Mouse (Mus musculus): ENCODE data around the gene Gnptab. TPM values are rescaled to one million over a fixed set of nuclear protein-coding genes. Genes with fewer than 3 reads are reported as not detected.

The Gnptab gene
- 7.3 and 8.2 TPM in 2 replicates for polyA plus RNA-seq (2016; fragmentation: Nextera tagmentation; extraction: Ambion mirVana)

- WGBS (ENCODE audit: insufficient replicate concordance), result under 1% methylated on average over 79 of the region's 87 CpGs
Measured at GRCm38 (mm10) chr10:88379013-88379885, at the start of gene Gnptab, which contains the start of gene Dram1. TSS of gene Gnptab (plus strand) at chr10:88379132. TSS of gene Dram1 (minus strand) at chr10:88379080.

DNA sequence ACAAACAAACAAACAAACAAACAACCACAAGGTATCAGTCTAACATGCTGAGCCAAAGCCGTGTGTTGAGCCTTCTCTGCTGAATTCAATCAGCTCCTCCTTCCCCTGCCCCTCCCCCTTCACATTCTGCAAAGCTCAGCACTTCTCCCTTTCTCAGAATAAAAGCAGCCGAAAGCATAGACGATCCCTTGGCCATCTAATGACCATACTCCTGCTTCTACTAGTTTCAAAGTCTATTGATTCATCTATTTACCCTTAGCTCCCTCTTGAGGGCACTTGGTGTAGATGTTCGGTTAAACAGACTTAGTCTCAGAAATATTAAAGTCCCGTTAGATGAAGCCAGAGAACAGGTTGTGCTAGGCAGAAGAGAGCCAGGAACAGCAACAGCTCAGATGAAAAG lies 48.2 kb upstream of the Gnptab start:
- Histone ChIP-seq H3K4me1 (no peaks in the 10 kb centered on the region), H3K4me3 (no peak overlapping the region), H3K9me3 (replicated peaks) (no peaks in the 10 kb centered on the region), H3K4me2 (no peak overlapping the region), H3K36me3 (no peaks in the 10 kb centered on the region), H3K27me3 (replicated peaks) (no peaks in the 10 kb centered on the region), H3K27ac (no peak overlapping the region), H3K9ac (no peak overlapping the region)
- WGBS (ENCODE audit: insufficient replicate concordance), result 23% methylated on average over 5 of the region's 5 CpGs
- no peak for ATAC-seq

More at GRCm38 (mm10) chr10:88379013-88379885, at the start of gene Gnptab, which contains the start of gene Dram1:
- Histone ChIP-seq H3K4me2 (peak within 1 kb of the TSS; percentile 97), H3K27me3 (replicated peaks) (0 out of 2 replicates have a peak, but pooled peaks cover 8% of the 10 kb centered on the region), H3K27ac (peak within 1 kb of the TSS; percentile 76), H3K4me3 (peak within 1 kb of the TSS; percentile 73), H3K4me1 (peaks cover 48% of the 10 kb centered on the region), H3K36me3 (no peaks in the 10 kb centered on the region), H3K9ac (peak within 1 kb of the TSS; percentile 76), H3K9me3 (replicated peaks) (no peaks in the 10 kb centered on the region)
- peak; percentile 87 for ATAC-seq

GRCm38 (mm10) chr10:88340660-88341059 lies 38.3 kb upstream of the Gnptab start:
- no peaks in the 10 kb centered on the region for H3K9me3 ChIP-seq (replicated peaks)
- H3K4me2 ChIP-seq, result no peak overlapping the region
- no peaks in the 10 kb centered on the region for H3K27me3 ChIP-seq (replicated peaks)
- 78% methylated on average over 9 of the region's 9 CpGs for WGBS (ENCODE audit: insufficient replicate concordance)
- no peaks in the 10 kb centered on the region for H3K36me3 ChIP-seq
- no peak for ATAC-seq
- H3K27ac ChIP-seq, result no peak overlapping the region
- peaks cover 5% of the 10 kb centered on the region; the same call in 1 of the 2 replicates for H3K4me1 ChIP-seq
- H3K9ac ChIP-seq, result no peak overlapping the region
- no peak overlapping the region for H3K4me3 ChIP-seq

DNA sequence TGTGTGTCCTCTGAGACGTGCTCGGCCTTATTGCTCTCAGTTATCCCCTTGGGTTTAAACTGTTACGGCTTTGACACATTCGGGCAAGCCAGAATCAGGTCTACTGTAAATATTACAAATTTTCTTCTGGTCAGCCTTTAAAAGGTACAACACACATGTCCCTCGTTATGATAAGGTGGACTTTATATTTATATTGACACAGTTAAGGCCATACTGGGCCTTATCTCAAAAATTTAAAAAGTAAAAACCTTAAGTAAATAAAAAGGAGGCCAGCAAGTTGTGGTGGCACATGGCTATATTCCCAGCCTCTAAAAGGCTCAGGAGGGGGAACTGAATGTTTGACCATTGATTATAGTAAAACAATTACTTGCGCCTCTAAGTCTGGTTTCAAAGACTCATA lies 37.6 kb upstream of the Gnptab start:
- Histone ChIP-seq H3K4me1 (peaks cover 4% of the 10 kb centered on the region; the same call in 1 of the 2 replicates), H3K36me3 (no peaks in the 10 kb centered on the region), H3K4me3 (no peak overlapping the region), H3K27ac (no peak overlapping the region), H3K4me2 (no peak overlapping the region), H3K9me3 (replicated peaks) (no peaks in the 10 kb centered on the region), H3K27me3 (replicated peaks) (no peaks in the 10 kb centered on the region), H3K9ac (no peak overlapping the region)
- WGBS (ENCODE audit: insufficient replicate concordance), result 73% methylated on average over 6 of the region's 6 CpGs
- ATAC-seq, result no peak

DNA sequence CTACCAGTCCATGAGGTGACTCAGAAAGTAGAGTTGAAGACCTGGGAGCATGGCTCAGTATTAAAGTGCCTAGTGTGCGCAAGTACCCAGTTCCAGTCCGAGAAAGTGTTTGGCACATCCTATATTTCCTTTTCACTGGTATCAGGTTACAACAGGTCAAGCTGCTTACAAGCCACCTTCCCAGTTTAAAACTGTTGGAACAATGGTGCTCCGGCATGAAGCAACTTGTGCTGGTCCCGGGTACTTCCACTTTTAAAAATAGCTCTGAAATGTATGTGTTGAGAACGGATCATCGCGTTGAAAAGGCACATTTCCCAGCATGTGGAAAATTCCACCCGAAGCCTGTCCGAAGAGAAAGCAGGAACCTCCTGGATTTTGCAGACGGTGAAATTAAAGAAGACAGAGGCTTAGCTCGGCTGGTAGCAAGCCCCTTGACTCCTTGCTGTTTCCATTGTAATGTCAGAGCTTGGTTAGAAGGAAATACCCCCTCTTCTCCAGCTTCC lies 33.0 kb upstream of the Gnptab start:
- Histone ChIP-seq H3K27me3 (replicated peaks) (no peaks in the 10 kb centered on the region), H3K4me1 (peaks cover 1% of the 10 kb centered on the region; the same call in 1 of the 2 replicates), H3K36me3 (no peaks in the 10 kb centered on the region), H3K9ac (no peak overlapping the region), H3K4me3 (no peak overlapping the region), H3K9me3 (replicated peaks) (no peaks in the 10 kb centered on the region), H3K4me2 (no peak overlapping the region), H3K27ac (no peak overlapping the region)
- no peak for ATAC-seq
- WGBS (ENCODE audit: insufficient replicate concordance), result 48% methylated on average over 11 of the region's 11 CpGs

- H3K4me3 ChIP-seq, result no peak overlapping the region
- no peak for ATAC-seq
- H3K27me3 ChIP-seq (replicated peaks), result no peaks in the 10 kb centered on the region
- no peaks in the 10 kb centered on the region for H3K9me3 ChIP-seq (replicated peaks)
- H3K27ac ChIP-seq, result no peak overlapping the region
- 51% methylated on average over 12 of the region's 12 CpGs for WGBS (ENCODE audit: insufficient replicate concordance)
- H3K36me3 ChIP-seq, result no peaks in the 10 kb centered on the region
- H3K4me2 ChIP-seq, result no peak overlapping the region
- H3K9ac ChIP-seq, result no peak overlapping the region
- H3K4me1 ChIP-seq, result peaks cover 8% of the 10 kb centered on the region
Measured at GRCm38 (mm10) chr10:88346454-88347245, 32.3 kb upstream of the Gnptab start.

- H3K27ac ChIP-seq, result no peak overlapping the region
- H3K4me2 ChIP-seq, result no peak overlapping the region
- no peaks in the 10 kb centered on the region for H3K36me3 ChIP-seq
- no peak overlapping the region for H3K9ac ChIP-seq
- no peak for ATAC-seq
- WGBS (ENCODE audit: insufficient replicate concordance), result 37% methylated on average over 8 of the region's 8 CpGs
- H3K4me3 ChIP-seq, result no peak overlapping the region
- no peaks in the 10 kb centered on the region for H3K9me3 ChIP-seq (replicated peaks)
- H3K4me1 ChIP-seq, result peaks cover 8% of the 10 kb centered on the region
- H3K27me3 ChIP-seq (replicated peaks), result no peaks in the 10 kb centered on the region
Measured at GRCm38 (mm10) chr10:88349800-88350199, 29.1 kb upstream of the Gnptab start.

GRCm38 (mm10) chr10:88350687-88351086 lies 28.2 kb upstream of the Gnptab start:
- H3K27me3 ChIP-seq (replicated peaks), result peaks cover 4% of the 10 kb centered on the region; the same call in 1 of the 2 replicates
- no peaks in the 10 kb centered on the region for H3K9me3 ChIP-seq (replicated peaks)
- H3K9ac ChIP-seq, result no peak overlapping the region
- H3K4me3 ChIP-seq, result no peak overlapping the region
- WGBS (ENCODE audit: insufficient replicate concordance), result 72% methylated on average over 2 of the region's 2 CpGs
- H3K27ac ChIP-seq, result no peak overlapping the region
- ATAC-seq, result no peak
- peaks cover 8% of the 10 kb centered on the region for H3K4me1 ChIP-seq
- no peak overlapping the region for H3K4me2 ChIP-seq
- H3K36me3 ChIP-seq, result no peaks in the 10 kb centered on the region

DNA sequence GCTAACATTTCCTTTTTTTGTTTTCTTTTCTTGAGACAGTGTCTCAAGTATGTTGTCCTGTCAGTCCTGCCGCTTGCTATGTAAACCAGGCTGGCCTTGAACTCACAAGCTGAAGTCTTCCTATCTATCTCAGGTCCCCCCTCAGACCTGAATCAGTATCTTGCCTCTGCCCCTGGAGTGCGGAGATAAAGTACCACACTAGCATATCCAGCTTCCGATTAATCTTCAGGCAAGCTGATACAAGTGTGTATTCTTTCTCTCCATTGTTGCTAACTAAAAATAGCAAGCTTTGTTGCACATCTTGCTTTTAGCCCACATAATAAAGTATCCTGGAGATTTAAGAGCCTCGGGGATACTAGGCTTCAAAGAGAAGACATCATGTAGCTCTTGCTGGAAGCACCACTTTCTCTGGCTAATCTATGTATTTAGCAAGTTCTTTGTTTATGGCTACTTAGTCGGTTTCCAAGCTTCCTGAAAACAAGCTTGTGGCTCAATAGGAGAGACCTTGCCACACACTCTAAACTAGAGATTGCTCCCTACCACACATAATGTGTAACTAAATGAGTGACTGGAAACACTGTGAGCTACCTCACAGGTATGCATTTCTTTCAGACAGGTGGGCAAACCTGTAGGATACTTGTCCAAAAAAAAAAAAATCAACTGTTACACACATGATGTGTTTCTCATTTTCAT lies 27.4 kb upstream of the Gnptab start:
- Histone ChIP-seq H3K36me3 (no peaks in the 10 kb centered on the region), H3K9ac (no peak overlapping the region), H3K4me3 (no peak overlapping the region), H3K4me1 (peaks cover 9% of the 10 kb centered on the region), H3K27me3 (replicated peaks) (peaks cover 13% of the 10 kb centered on the region), H3K9me3 (replicated peaks) (no peaks in the 10 kb centered on the region), H3K4me2 (no peak overlapping the region), H3K27ac (no peak overlapping the region)
- WGBS (ENCODE audit: insufficient replicate concordance), result 29% methylated on average over 5 of the region's 5 CpGs
- ATAC-seq, result no peak

- ATAC-seq, result no peak
- Histone ChIP-seq H3K4me2 (no peak overlapping the region), H3K4me3 (no peak overlapping the region), H3K27me3 (replicated peaks) (peaks cover 23% of the 10 kb centered on the region), H3K27ac (no peak overlapping the region), H3K4me1 (peaks cover 18% of the 10 kb centered on the region), H3K36me3 (no peaks in the 10 kb centered on the region), H3K9ac (no peak overlapping the region), H3K9me3 (replicated peaks) (no peaks in the 10 kb centered on the region)
- WGBS (ENCODE audit: insufficient replicate concordance), result 23% methylated on average over 2 of the region's 2 CpGs
Measured at GRCm38 (mm10) chr10:88352549-88352948, 26.4 kb upstream of the Gnptab start.

DNA sequence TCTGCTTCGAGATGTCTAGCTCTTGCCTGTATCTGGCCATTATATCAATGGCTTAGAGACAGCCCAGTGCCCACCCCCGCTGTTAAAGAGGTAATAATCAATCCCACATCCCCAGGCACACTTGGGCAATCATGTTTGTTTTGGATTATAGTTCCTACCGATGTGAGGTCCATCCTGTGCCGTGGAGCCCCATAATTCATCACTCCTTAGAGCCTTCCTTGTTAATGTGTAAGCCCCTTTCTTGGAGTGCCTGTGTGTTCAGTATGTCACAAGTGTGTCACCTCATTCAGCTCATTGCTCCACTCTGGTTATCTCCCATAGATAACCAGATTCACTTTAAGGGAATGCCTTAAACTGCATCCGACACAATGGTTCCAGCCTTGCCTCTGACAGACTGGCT lies 24.3 kb upstream of the Gnptab start:
- no peaks in the 10 kb centered on the region for H3K9me3 ChIP-seq (replicated peaks)
- H3K9ac ChIP-seq, result no peak overlapping the region
- WGBS (ENCODE audit: insufficient replicate concordance), result 67% methylated on average over 5 of the region's 5 CpGs
- H3K27me3 ChIP-seq (replicated peaks), result peaks cover 28% of the 10 kb centered on the region
- H3K4me1 ChIP-seq, result peaks cover 18% of the 10 kb centered on the region
- H3K36me3 ChIP-seq, result no peaks in the 10 kb centered on the region
- no peak overlapping the region for H3K4me2 ChIP-seq
- no peak overlapping the region for H3K4me3 ChIP-seq
- no peak for ATAC-seq
- no peak overlapping the region for H3K27ac ChIP-seq
